Mouse (Mus musculus) megakaryocyte progenitor cell, adult 5-6 weeks (primary cell): ENCODE data around the gene Rbm14. TPM values are rescaled to one million over a fixed set of nuclear protein-coding genes. Genes with fewer than 3 reads are reported as not detected.

ENCODE experiments used
- ATAC-seq: replicated peaks from 2 replicates; pipeline ENCODE4 v1.8.0; 2016; ENCODE audit warnings: mild to moderate bottlenecking, moderate TSS enrichment, inconsistent platforms; ENCODE audit not compliant: poor library complexity
- total RNA-seq, 2 experiments: library from RNA; stranded (forward) in 1 of 2; stranded (reverse) in 1 of 2; fragments of 157-497, 149-512 nt in 1 of 2; fragments of 200-1000 nt in 1 of 2; gene quantifications; 2 replicates each; pipeline versions ENCODE4 v1.2.3 to v1.2.4; 2015 to 2017

Rbm14 gene
- total RNA-seq, 2 experiments from 2014 or later: 18.9 to 45.9 TPM

- ATAC-seq: peak; percentile 93
These were observed 55.1 kb downstream of the Rbm14 start, which contains the start of gene Rbm4b for GRCm38 (mm10) chr19:4756193-4756911. Rbm4b (plus strand) TSS chr19:4756497.

- ATAC-seq: peak; percentile 89
These were observed 55.8 kb downstream of the Rbm14 start for GRCm38 (mm10) chr19:4755565-4756192.

Other genes with a start within 250 kb of the Rbm14 start
- 0.95 and 1.3 TPM in 2 replicates for gene Lrfn4, start 196.0 kb downstream of the Rbm14 start, total RNA-seq (2015)
- gene Lrfn4, start 196.0 kb downstream of the Rbm14 start, total RNA-seq (2017): 2.9 and 3.3 TPM in 2 replicates
- 25.7 and 26.5 TPM in 2 replicates for gene Rce1, start 186.0 kb downstream of the Rbm14 start, total RNA-seq (2015)
- 14.0 and 24.6 TPM in 2 replicates for gene Rce1, start 186.0 kb downstream of the Rbm14 start, total RNA-seq (2017)
- not detected in 2 replicates for gene Gm960, start 113.0 kb downstream of the Rbm14 start, total RNA-seq (2015)
- gene Gm960, start 113.0 kb downstream of the Rbm14 start, total RNA-seq (2017): not detected in 2 replicates
- not detected in 2 replicates for gene Sptbn2, start 100.5 kb downstream of the Rbm14 start, total RNA-seq (2015)
- gene Sptbn2, start 100.5 kb downstream of the Rbm14 start, total RNA-seq (2017): not detected in 2 replicates
- gene Rbm4b, start 55.1 kb downstream of the Rbm14 start, total RNA-seq (2015): 8.5 and 12.3 TPM in 2 replicates
- 11.3 and 12.2 TPM in 2 replicates for gene Rbm4b, start 55.1 kb downstream of the Rbm14 start, total RNA-seq (2017)
- gene Rbm4, start 17.7 kb downstream of the Rbm14 start, total RNA-seq (2015): 34.2 and 37.0 TPM in 2 replicates
- gene Rbm4, start 17.7 kb downstream of the Rbm14 start, total RNA-seq (2017): 57.1 and 89.5 TPM in 2 replicates
- 23.2 and 23.5 TPM in 2 replicates for gene Gm21992, start within 50 bp of the Rbm14 start, total RNA-seq (2015)
- gene Gm21992, start within 50 bp of the Rbm14 start, total RNA-seq (2017): 18.2 and 35.5 TPM in 2 replicates
- gene Ccs, start 27.7 kb upstream of the Rbm14 start, total RNA-seq (2015): 30.0 and 30.6 TPM in 2 replicates
- 31.9 and 32.3 TPM in 2 replicates for gene Ccs, start 27.7 kb upstream of the Rbm14 start, total RNA-seq (2017)
- gene Ccdc87, start 27.7 kb upstream of the Rbm14 start, total RNA-seq (2015): not detected in 2 replicates
- not detected in 2 replicates for gene Ccdc87, start 27.7 kb upstream of the Rbm14 start, total RNA-seq (2017)
- 2.0 and 6.8 TPM in 2 replicates for gene Ctsf, start 43.5 kb upstream of the Rbm14 start, total RNA-seq (2015)
- gene Ctsf, start 43.5 kb upstream of the Rbm14 start, total RNA-seq (2017): 2.9 and 11.5 TPM in 2 replicates
- 0.20 TPM in 1 of 2 replicates, not detected in the other for gene Actn3, start 66.3 kb upstream of the Rbm14 start, total RNA-seq (2015)
- gene Actn3, start 66.3 kb upstream of the Rbm14 start, total RNA-seq (2017): not detected in 2 replicates
- 6.8 TPM in 2 replicates for gene Zdhhc24, start 67.0 kb upstream of the Rbm14 start, total RNA-seq (2015)
- 3.6 and 6.8 TPM in 2 replicates for gene Zdhhc24, start 67.0 kb upstream of the Rbm14 start, total RNA-seq (2017)
- 0.59 and 0.88 TPM in 2 replicates for gene Bbs1, start 95.0 kb upstream of the Rbm14 start, total RNA-seq (2015)
- gene Bbs1, start 95.0 kb upstream of the Rbm14 start, total RNA-seq (2017): 2.2 and 3.2 TPM in 2 replicates
- gene Dpp3, start 116.7 kb upstream of the Rbm14 start, total RNA-seq (2015): 29.5 and 31.6 TPM in 2 replicates
- 46.3 and 47.9 TPM in 2 replicates for gene Dpp3, start 116.7 kb upstream of the Rbm14 start, total RNA-seq (2017)
- gene Peli3, start 131.5 kb upstream of the Rbm14 start, total RNA-seq (2015): not detected in 2 replicates
- not detected in 2 replicates for gene Peli3, start 131.5 kb upstream of the Rbm14 start, total RNA-seq (2017)
- 32.3 and 32.4 TPM in 2 replicates for gene Mrpl11, start 150.5 kb upstream of the Rbm14 start, total RNA-seq (2015)
- gene Mrpl11, start 150.5 kb upstream of the Rbm14 start, total RNA-seq (2017): 51.6 and 63.6 TPM in 2 replicates
- not detected in 2 replicates for gene Npas4, start 178.7 kb upstream of the Rbm14 start, total RNA-seq (2015)
- gene Npas4, start 178.7 kb upstream of the Rbm14 start, total RNA-seq (2017): not detected in 2 replicates
- 3.6 and 5.2 TPM in 2 replicates for gene Slc29a2, start 212.2 kb upstream of the Rbm14 start, total RNA-seq (2015)
- gene Slc29a2, start 212.2 kb upstream of the Rbm14 start, total RNA-seq (2017): 1.1 and 2.9 TPM in 2 replicates
- 0.99 TPM in 1 of 2 replicates, not detected in the other for gene B4gat1, start 227.2 kb upstream of the Rbm14 start, total RNA-seq (2015)
- 0.75 TPM in 1 of 2 replicates, not detected in the other for gene B4gat1, start 227.2 kb upstream of the Rbm14 start, total RNA-seq (2017)
- gene AC124502.3, start 227.3 kb upstream of the Rbm14 start, total RNA-seq (2015): 6.1 and 6.4 TPM in 2 replicates
- gene AC124502.3, start 227.3 kb upstream of the Rbm14 start, total RNA-seq (2017): 8.0 and 8.2 TPM in 2 replicates
- 12.8 and 19.7 TPM in 2 replicates for gene Brms1, start 229.7 kb upstream of the Rbm14 start, total RNA-seq (2015)
- 36.6 and 39.8 TPM in 2 replicates for gene Brms1, start 229.7 kb upstream of the Rbm14 start, total RNA-seq (2017)
- 0.17 and 0.22 TPM in 2 replicates for gene Rin1, start 238.8 kb upstream of the Rbm14 start, total RNA-seq (2015)
- 0.12 and 0.47 TPM in 2 replicates for gene Rin1, start 238.8 kb upstream of the Rbm14 start, total RNA-seq (2017)